Mouse (Mus musculus): ENCODE results near the gene Ubap2l. TPM values are rescaled to one million over a fixed set of nuclear protein-coding genes. Genes with fewer than 3 reads are reported as not detected.
A peak's percentile ranks its signal among the peaks of the same experiment; 100 is the strongest.

The Ubap2l gene
- polyA plus RNA-seq (2014; fragmentation: Nextera tagmentation; extraction: Ambion mirVana) = 220 and 229 TPM in 2 replicates

GRCm38 (mm10) chr3:90052351-90053241 lies at the start of gene Ubap2l:
Gene Ubap2l (minus strand): TSS chr3:90052628.
- H3K9ac ChIP-seq (ENCODE audit: low read depth, low read length) = peak within 1 kb of the TSS; percentile 98
- DNase-seq (ENCODE audit: low spot score) (peak; percentile 98), ATAC-seq (replicated peaks; ENCODE audit: low FRiP score) (peak; percentile 91)
- no peaks in the 10 kb centered on the region for H3K9me3 ChIP-seq (ENCODE audit: control insufficient read depth, low read length)
- peak within 1 kb of the TSS; percentile 90 for H3K4me3 ChIP-seq (ENCODE audit: low read depth, low read length)
- H3K36me3 ChIP-seq (ENCODE audit: control insufficient read depth, insufficient read depth, low read length) = peaks cover 15% of the 10 kb centered on the region; the same call in 1 of the 2 replicates
- peak within 1 kb of the TSS; percentile 97 for H3K27ac ChIP-seq (ENCODE audit: low read depth, low read length)
- under 1% methylated on average over 81 of the region's 81 CpGs for WGBS
- peak within 1 kb of the TSS; percentile 73 for H3K4me2 ChIP-seq
- no peaks in the 10 kb centered on the region for H3K27me3 ChIP-seq (replicated peaks; ENCODE audit: control insufficient read depth, insufficient read depth, low read length)
- H3K4me1 ChIP-seq (replicated peaks; ENCODE audit: control insufficient read depth, insufficient read depth, low read length) = peaks cover 9% of the 10 kb centered on the region

- Histone ChIP-seq H3K27ac (ENCODE audit: low read depth, low read length) (no peak overlapping the region), H3K36me3 (ENCODE audit: control insufficient read depth, insufficient read depth, low read length) (peaks cover 20% of the 10 kb centered on the region), H3K4me3 (ENCODE audit: low read depth, low read length) (no peak overlapping the region), H3K9ac (ENCODE audit: low read depth, low read length) (no peak overlapping the region), H3K4me2 (no peak overlapping the region), H3K27me3 (replicated peaks; ENCODE audit: control insufficient read depth, insufficient read depth, low read length) (no peaks in the 10 kb centered on the region), H3K9me3 (ENCODE audit: control insufficient read depth, low read length) (no peaks in the 10 kb centered on the region), H3K4me1 (replicated peaks; ENCODE audit: control insufficient read depth, insufficient read depth, low read length) (no peaks in the 10 kb centered on the region)
- ATAC-seq (replicated peaks; ENCODE audit: low FRiP score) (no peak), DNase-seq (ENCODE audit: low spot score) (no peak)
- 89% methylated on average over 2 of the region's 2 CpGs for WGBS
Measured at GRCm38 (mm10) chr3:90101673-90102072, 49.2 kb upstream of the Ubap2l start.

- no peak overlapping the region for H3K4me3 ChIP-seq (ENCODE audit: low read depth, low read length)
- no peak overlapping the region for H3K27ac ChIP-seq (ENCODE audit: low read depth, low read length)
- 85% methylated on average over 3 of the region's 3 CpGs for WGBS
- H3K27me3 ChIP-seq (replicated peaks; ENCODE audit: control insufficient read depth, insufficient read depth, low read length) = no peaks in the 10 kb centered on the region
- DNase-seq (ENCODE audit: low spot score) (no peak), ATAC-seq (replicated peaks; ENCODE audit: low FRiP score) (no peak)
- H3K9me3 ChIP-seq (ENCODE audit: control insufficient read depth, low read length) = no peaks in the 10 kb centered on the region
- no peak overlapping the region for H3K4me2 ChIP-seq
- no peak overlapping the region for H3K9ac ChIP-seq (ENCODE audit: low read depth, low read length)
- no peaks in the 10 kb centered on the region for H3K4me1 ChIP-seq (replicated peaks; ENCODE audit: control insufficient read depth, insufficient read depth, low read length)
- peaks cover 24% of the 10 kb centered on the region for H3K36me3 ChIP-seq (ENCODE audit: control insufficient read depth, insufficient read depth, low read length)
Measured at GRCm38 (mm10) chr3:90101010-90101409, 48.6 kb upstream of the Ubap2l start.

GRCm38 (mm10) chr3:90097928-90098327 lies 45.5 kb upstream of the Ubap2l start:
- Histone ChIP-seq H3K9me3 (ENCODE audit: control insufficient read depth, low read length) (no peaks in the 10 kb centered on the region), H3K27ac (ENCODE audit: low read depth, low read length) (no peak overlapping the region), H3K9ac (ENCODE audit: low read depth, low read length) (no peak overlapping the region), H3K4me1 (replicated peaks; ENCODE audit: control insufficient read depth, insufficient read depth, low read length) (no peaks in the 10 kb centered on the region), H3K36me3 (ENCODE audit: control insufficient read depth, insufficient read depth, low read length) (peaks cover 30% of the 10 kb centered on the region), H3K4me3 (ENCODE audit: low read depth, low read length) (no peak overlapping the region), H3K27me3 (replicated peaks; ENCODE audit: control insufficient read depth, insufficient read depth, low read length) (no peaks in the 10 kb centered on the region), H3K4me2 (no peak overlapping the region)
- ATAC-seq (replicated peaks; ENCODE audit: low FRiP score) (no peak), DNase-seq (ENCODE audit: low spot score) (no peak)
- 84% methylated on average over 5 of the region's 5 CpGs for WGBS

GRCm38 (mm10) chr3:90094453-90094852 lies 42.0 kb upstream of the Ubap2l start:
- WGBS = 79% methylated on average over 3 of the region's 3 CpGs
- Histone ChIP-seq H3K4me3 (ENCODE audit: low read depth, low read length) (no peak overlapping the region), H3K27ac (ENCODE audit: low read depth, low read length) (no peak overlapping the region), H3K4me2 (no peak overlapping the region), H3K9ac (ENCODE audit: low read depth, low read length) (no peak overlapping the region), H3K27me3 (replicated peaks; ENCODE audit: control insufficient read depth, insufficient read depth, low read length) (no peaks in the 10 kb centered on the region), H3K36me3 (ENCODE audit: control insufficient read depth, insufficient read depth, low read length) (peaks cover 49% of the 10 kb centered on the region), H3K4me1 (replicated peaks; ENCODE audit: control insufficient read depth, insufficient read depth, low read length) (no peaks in the 10 kb centered on the region; the same call in 1 of the 2 replicates), H3K9me3 (ENCODE audit: control insufficient read depth, low read length) (no peaks in the 10 kb centered on the region)
- ATAC-seq (replicated peaks; ENCODE audit: low FRiP score) (no peak), DNase-seq (ENCODE audit: low spot score) (no peak)

- Histone ChIP-seq H3K27me3 (replicated peaks; ENCODE audit: control insufficient read depth, insufficient read depth, low read length) (no peaks in the 10 kb centered on the region), H3K9me3 (ENCODE audit: control insufficient read depth, low read length) (no peaks in the 10 kb centered on the region), H3K4me1 (replicated peaks; ENCODE audit: control insufficient read depth, insufficient read depth, low read length) (peaks cover 3% of the 10 kb centered on the region; the same call in 1 of the 2 replicates), H3K4me2 (no peak overlapping the region), H3K36me3 (ENCODE audit: control insufficient read depth, insufficient read depth, low read length) (peaks cover 60% of the 10 kb centered on the region), H3K4me3 (ENCODE audit: low read depth, low read length) (no peak overlapping the region), H3K9ac (ENCODE audit: low read depth, low read length) (no peak overlapping the region), H3K27ac (ENCODE audit: low read depth, low read length) (no peak overlapping the region)
- DNase-seq (ENCODE audit: low spot score) = no peak
- WGBS = 77% methylated on average over 6 of the region's 6 CpGs
- no peak for ATAC-seq (replicated peaks; ENCODE audit: low FRiP score)
Measured at GRCm38 (mm10) chr3:90090892-90091291, 38.5 kb upstream of the Ubap2l start.

GRCm38 (mm10) chr3:90088617-90089016 lies 36.2 kb upstream of the Ubap2l start:
- DNase-seq (ENCODE audit: low spot score) = no peak
- Histone ChIP-seq H3K27me3 (replicated peaks; ENCODE audit: control insufficient read depth, insufficient read depth, low read length) (no peaks in the 10 kb centered on the region), H3K27ac (ENCODE audit: low read depth, low read length) (no peak overlapping the region), H3K4me3 (ENCODE audit: low read depth, low read length) (no peak overlapping the region), H3K9me3 (ENCODE audit: control insufficient read depth, low read length) (no peaks in the 10 kb centered on the region), H3K4me1 (replicated peaks; ENCODE audit: control insufficient read depth, insufficient read depth, low read length) (peaks cover 26% of the 10 kb centered on the region), H3K36me3 (ENCODE audit: control insufficient read depth, insufficient read depth, low read length) (peaks cover 55% of the 10 kb centered on the region), H3K4me2 (no peak overlapping the region), H3K9ac (ENCODE audit: low read depth, low read length) (no peak overlapping the region)
- no peak for ATAC-seq (replicated peaks; ENCODE audit: low FRiP score)
- WGBS = 90% methylated on average over 2 of the region's 2 CpGs

GRCm38 (mm10) chr3:90086068-90086467 lies 33.6 kb upstream of the Ubap2l start:
- Histone ChIP-seq H3K4me3 (ENCODE audit: low read depth, low read length) (no peak overlapping the region), H3K9me3 (ENCODE audit: control insufficient read depth, low read length) (no peaks in the 10 kb centered on the region), H3K9ac (ENCODE audit: low read depth, low read length) (no peak overlapping the region), H3K27ac (ENCODE audit: low read depth, low read length) (no peak overlapping the region), H3K4me1 (replicated peaks; ENCODE audit: control insufficient read depth, insufficient read depth, low read length) (peaks cover 52% of the 10 kb centered on the region), H3K36me3 (ENCODE audit: control insufficient read depth, insufficient read depth, low read length) (peaks cover 41% of the 10 kb centered on the region), H3K27me3 (replicated peaks; ENCODE audit: control insufficient read depth, insufficient read depth, low read length) (no peaks in the 10 kb centered on the region), H3K4me2 (no peak overlapping the region; the same call in 1 of the 2 replicates)
- no peak for DNase-seq (ENCODE audit: low spot score)
- ATAC-seq (replicated peaks; ENCODE audit: low FRiP score) = no peak
- WGBS = 61% methylated on average over 5 of the region's 5 CpGs

- ATAC-seq (replicated peaks; ENCODE audit: low FRiP score) (no peak), DNase-seq (ENCODE audit: low spot score) (no peak)
- no peaks in the 10 kb centered on the region for H3K9me3 ChIP-seq (ENCODE audit: control insufficient read depth, low read length)
- H3K4me3 ChIP-seq (ENCODE audit: low read depth, low read length) = no peak overlapping the region
- H3K27ac ChIP-seq (ENCODE audit: low read depth, low read length) = no peak overlapping the region
- peaks cover 53% of the 10 kb centered on the region for H3K4me1 ChIP-seq (replicated peaks; ENCODE audit: control insufficient read depth, insufficient read depth, low read length)
- 63% methylated on average over 6 of the region's 6 CpGs for WGBS
- peaks cover 33% of the 10 kb centered on the region for H3K36me3 ChIP-seq (ENCODE audit: control insufficient read depth, insufficient read depth, low read length)
- no peak overlapping the region for H3K4me2 ChIP-seq
- H3K9ac ChIP-seq (ENCODE audit: low read depth, low read length) = no peak overlapping the region
- no peaks in the 10 kb centered on the region for H3K27me3 ChIP-seq (replicated peaks; ENCODE audit: control insufficient read depth, insufficient read depth, low read length)
Measured at GRCm38 (mm10) chr3:90085281-90085680, 32.9 kb upstream of the Ubap2l start.
